Mouse (Mus musculus) monocyte, adult 59 days (primary cell): ENCODE data around the gene Scn8a. TPM values are rescaled to one million over a fixed set of nuclear protein-coding genes. Genes with fewer than 3 reads are reported as not detected.

Experiments used
- total RNA-seq, 2 experiments: library from RNA; stranded (reverse); gene quantifications; one replicate each; pipeline ENCODE4 v1.2.4; 2023

Scn8a gene
- not detected for total RNA-seq

GRCm38 (mm10) chr15:100869558-100869957, at the start of gene Scn8a:
Scn8a (plus strand) TSS chr15:100869858.

GRCm38 (mm10) chr15:101047194-101047555, 177.5 kb downstream of the Scn8a start, which contains the start of gene Gm47841:
Gm47841 (minus strand) TSS chr15:101047397.

DNA sequence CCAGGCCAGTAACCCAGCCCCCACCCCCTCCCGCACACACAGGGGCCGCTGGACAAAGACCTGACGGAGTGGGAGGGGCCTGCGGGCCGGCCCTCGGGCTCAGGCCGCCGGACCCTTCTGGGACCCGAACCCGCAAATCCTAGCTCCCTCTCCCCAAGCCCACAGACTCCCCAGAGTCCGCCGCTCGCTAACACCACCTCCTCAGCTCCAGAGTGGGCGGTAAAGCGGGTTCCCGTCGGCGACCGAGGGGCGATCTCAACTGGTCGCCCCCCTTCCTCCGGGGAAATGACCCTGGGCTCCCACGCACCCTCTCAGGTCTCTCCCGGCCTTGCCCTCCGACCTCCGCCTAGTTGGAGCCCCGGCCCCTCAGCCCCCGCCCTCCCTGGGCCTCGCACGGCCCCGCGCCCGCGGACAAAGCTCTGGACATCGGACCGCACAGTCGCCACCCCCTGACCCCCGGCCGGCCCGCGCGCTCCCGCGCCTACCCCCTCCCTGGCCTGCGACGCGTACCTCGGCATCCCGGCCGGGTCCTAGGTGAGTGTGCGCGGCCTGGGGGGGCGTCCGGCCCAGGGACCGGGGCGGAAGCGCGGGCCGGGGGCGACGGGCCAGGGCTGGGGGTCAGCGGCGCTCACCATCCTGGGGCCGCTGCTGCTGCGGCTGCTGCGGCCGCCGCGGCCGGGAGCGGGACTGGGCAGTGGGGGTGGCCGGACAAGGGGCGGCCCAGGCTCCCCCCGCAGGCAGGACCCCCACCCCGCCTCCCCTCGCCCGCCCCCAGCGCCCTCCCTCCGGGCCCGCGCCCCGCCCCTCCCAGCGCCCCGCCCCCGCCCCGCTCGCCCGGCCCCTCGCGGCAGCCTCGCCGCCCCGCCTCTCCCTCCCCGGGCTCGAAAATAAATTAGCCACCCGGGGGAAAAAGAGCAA, 208.4 kb downstream of the Scn8a start, which contains the start of gene Fignl2:
TSS of gene Fignl2 (minus strand) at position 755 of the 918 bp plus-strand sequence.

Other genes starting within 250 kb of the Scn8a start
- gene Smagp, start 232.9 kb upstream of the Scn8a start, total RNA-seq, result 10 to 100 TPM; 60.8 to 79.4 TPM
- gene Bin2, start 200.3 kb upstream of the Scn8a start, total RNA-seq, result 100 to 1,000 TPM; 508 to 528 TPM
- gene Cela1, start 181.9 kb upstream of the Scn8a start, total RNA-seq, result 10 to 100 TPM; 20.1 to 22.6 TPM
- 10 to 100 TPM; 27.2 to 27.3 TPM for gene Galnt6, start 140.5 kb upstream of the Scn8a start, total RNA-seq
- 1 to 10 TPM; 2.0 to 5.5 TPM for gene Slc4a8, start 108.1 kb upstream of the Scn8a start, total RNA-seq
- not detected for gene Gm47841, start 177.5 kb downstream of the Scn8a start, total RNA-seq
- 1 to 10 TPM in 1 of 2 experiments, under 1 TPM in 1; 0.89 to 1.0 TPM for gene Fignl2, start 208.7 kb downstream of the Scn8a start, total RNA-seq
- gene Ankrd33, start 245.9 kb downstream of the Scn8a start, total RNA-seq, result not detected